Mouse (Mus musculus): ENCODE data around the gene Ltbp2.

DNA sequence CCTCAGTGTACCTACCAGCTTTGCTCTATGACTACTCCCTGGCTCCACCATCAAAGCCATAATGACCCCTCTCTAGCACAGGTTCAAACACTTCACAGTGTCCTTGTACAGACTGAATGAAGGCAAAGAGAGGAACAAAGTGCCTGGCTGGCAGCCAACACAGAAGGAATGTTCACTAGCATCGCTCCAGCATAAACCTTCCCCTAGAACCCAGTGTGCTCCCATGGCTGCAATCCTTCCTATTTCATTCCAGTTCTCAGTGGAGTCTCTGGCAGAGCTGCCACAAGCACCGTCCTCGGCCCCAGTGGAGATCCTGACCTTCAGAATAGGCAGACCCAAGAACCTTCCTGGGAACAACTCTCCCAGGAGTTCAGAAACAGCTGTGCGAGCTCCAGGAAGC lies 75.9 kb downstream of the Ltbp2 start:
- TF ChIP-seq CTCF (IDR thresholded peaks at IDR 0.05; ENCODE audit: borderline replicate concordance, insufficient read depth, low read length) = no peak
- no peak for TF ChIP-seq POLR2A (IDR thresholded peaks at IDR 0.05; ENCODE audit: low read depth, low read length)
